Mouse (Mus musculus): ENCODE results near the gene Tlr12.

- TF ChIP-seq CTCF (IDR thresholded peaks at IDR 0.05; ENCODE audit: extremely low read depth, insufficient read depth, low read length) (no peak), POLR2A (IDR thresholded peaks at IDR 0.05; ENCODE audit: extremely low read depth, insufficient read depth, low read length) (no peak)
These were observed 17.0 kb upstream of the Tlr12 start for GRCm38 (mm10) chr4:128635451-128635850.
